Mouse (Mus musculus) heart, postnatal 14 days (tissue): Measurements from ENCODE around the gene Lrit3. TPM values are rescaled to one million over a fixed set of nuclear protein-coding genes. Genes with fewer than 3 reads are reported as not detected.

Experiments
- DNase-seq, 2 experiments: peaks; one replicate each; pipeline ENCODE4 v3.0.0; 2021 to 2022
- intact Hi-C: fragments of 180-260 bp; cut with DNase I; formaldehyde crosslinking; loops from one replicate; pipeline ENCODE4 v1.15.1; 2025
- long read RNA-seq, 2 experiments: library from polyadenylated mRNA; stranded (forward); transcript quantifications; one replicate each; pipeline ENCODE4 v2.0.0; 2021
- total RNA-seq, 2 experiments: library from RNA; stranded (reverse); gene quantifications; 2 replicates each; pipeline ENCODE4 v1.2.3; 2021

The Lrit3 gene
- total RNA-seq = not detected
- long read RNA-seq, experiment 1 = 0 reads
- long read RNA-seq, experiment 2 = 0 reads

DNA sequence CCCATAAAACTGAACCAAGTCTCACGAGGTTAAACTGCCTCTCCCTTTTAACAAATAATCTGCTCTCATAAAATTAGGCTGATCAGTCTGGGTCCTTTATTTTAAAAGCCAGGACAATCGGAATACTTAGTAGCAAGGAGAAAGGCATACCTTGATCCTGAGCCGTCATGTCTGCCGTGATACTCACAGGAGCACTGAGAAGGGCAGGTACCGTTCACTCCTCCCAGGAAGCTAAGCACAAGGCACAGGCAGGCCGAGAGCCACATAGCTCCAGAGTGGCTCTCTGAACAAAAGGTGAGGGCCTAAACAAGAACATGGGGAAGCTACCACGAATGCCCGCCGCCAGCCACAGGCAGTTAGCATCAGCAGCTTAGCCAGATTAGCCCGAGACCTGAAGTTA lies at the start of gene Lrit3:
TSS of gene Lrit3 (minus strand) at position 266 of the 400 bp plus-strand sequence.
- intact Hi-C loops = no loop called here
- DNase-seq = no peak

GRCm38 (mm10) chr3:129846846-129847245 lies 43.0 kb upstream of the Lrit3 start:
- no peak for DNase-seq
- intact Hi-C loops = no loop called here

DNA sequence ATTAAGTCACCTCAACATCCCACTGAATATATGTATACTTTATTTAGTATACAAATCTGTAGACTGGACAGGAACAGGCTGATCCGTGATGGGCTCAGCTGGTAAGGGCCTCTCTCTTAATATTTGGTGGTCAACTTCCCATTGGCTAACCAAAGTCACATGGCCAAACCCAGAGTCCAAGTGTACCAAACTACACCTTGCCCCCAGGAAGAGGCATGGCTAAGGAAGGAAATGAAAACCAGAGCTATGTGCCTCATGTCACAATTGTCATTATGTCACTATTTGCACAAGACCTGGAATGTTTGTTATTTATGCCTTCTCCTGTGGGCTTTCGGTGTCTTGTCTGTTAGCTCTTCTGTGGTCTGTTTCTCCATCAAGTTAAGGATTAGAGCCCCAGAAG lies 42.0 kb upstream of the Lrit3 start:
- no peak for DNase-seq
- intact Hi-C loops = no loop called here

- intact Hi-C loops = loop anchor here (10.0 kb wide), 1 partner anchor 877 kb away; no protein-coding TSS in a partner anchor
- no peak for DNase-seq
Observed at GRCm38 (mm10) chr3:129838017-129838416, 34.2 kb upstream of the Lrit3 start.

DNA sequence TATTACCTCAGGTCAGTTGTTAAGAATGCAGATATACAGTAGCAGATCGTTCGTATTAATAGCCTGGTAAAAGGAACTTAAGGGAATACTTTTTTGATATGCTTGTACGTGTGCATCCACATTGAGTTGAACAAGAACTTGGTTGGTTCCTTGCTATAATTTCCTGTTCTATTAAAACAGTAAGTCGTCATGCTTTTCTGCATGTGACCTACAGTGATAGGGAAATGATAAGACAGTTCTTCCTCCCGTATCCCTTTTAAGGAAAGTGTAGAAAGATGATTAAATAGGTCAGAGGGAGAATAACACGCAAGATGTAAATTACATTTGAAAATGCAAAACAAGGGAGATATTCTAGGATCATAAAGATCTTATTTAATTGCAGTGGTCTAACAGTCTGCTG lies 33.1 kb upstream of the Lrit3 start:
- intact Hi-C loops = loop anchor here (10.0 kb wide), 1 partner anchor 878 kb away; no protein-coding TSS in a partner anchor
- no peak for DNase-seq

DNA sequence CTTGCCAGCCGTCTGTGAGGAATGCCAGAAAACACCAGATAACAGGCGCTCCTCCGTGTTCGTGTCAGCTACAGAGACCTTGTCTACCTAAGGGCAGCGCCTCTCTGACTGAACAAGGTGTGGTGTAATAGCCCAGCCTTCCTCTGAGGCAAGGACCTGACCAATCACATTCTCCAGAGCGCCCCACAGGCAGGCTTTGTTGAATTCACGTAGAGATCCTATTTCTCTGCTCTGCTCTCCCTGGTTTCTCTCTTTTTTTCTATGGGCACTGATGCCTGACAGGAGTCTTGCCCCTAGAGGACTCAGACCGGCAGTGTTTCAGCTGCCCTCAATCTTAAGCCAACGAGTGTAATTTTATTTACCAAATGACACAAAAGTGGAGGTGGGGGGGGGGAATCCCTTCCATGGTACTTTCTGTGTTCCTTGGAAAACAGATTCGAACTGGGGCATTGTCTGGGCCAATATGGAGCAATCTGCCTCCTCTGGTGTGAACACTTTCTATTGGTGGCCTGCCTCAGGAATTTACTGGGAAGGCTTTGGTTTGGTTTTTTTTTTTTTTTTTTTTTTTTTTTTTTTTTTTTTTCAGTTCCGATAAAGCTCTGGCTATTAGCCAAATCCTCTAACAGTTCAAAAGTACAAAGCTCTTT lies 32.3 kb upstream of the Lrit3 start:
- DNase-seq = no peak
- intact Hi-C loops = loop anchor here (10.0 kb wide), 1 partner anchor 879 kb away; no protein-coding TSS in a partner anchor

DNA sequence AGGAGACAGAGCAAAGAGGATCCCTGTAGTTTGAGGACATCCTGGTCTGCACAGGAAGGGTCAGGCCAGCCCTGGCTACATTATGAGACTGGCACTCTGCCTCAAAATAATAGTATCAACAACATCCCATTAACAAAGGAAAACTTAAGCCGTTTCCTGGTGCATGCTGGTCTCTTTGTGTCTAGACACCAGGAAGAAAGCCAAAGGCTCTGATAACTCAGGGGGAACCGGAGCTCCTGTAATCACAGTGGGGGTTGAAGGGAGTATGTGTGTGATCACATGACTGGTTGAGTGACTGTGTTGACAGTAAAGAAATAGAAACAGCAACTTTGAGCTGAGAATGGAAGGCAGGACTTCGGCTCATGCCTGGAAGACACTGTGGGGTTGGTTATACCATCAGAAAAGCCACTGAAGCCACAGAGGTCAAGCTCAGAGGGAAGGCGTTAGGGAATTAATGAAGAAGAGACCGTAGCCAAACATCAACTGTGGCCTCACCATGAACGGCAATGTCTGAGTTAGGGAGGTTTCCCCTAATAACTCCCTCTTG lies 31.6 kb upstream of the Lrit3 start, which contains the start of gene Cfi:
TSS of gene Cfi (plus strand) at position 497 of the 547 bp plus-strand sequence.
- intact Hi-C loops = loop anchor here (10.0 kb wide), 1 partner anchor 879 kb away; no protein-coding TSS in a partner anchor
- no peak for DNase-seq

- intact Hi-C loops = loop anchor here (2.0 to 10.0 kb wide), 4 partner anchors 48 to 884 kb away; partner anchors contain the start of genes Casp6, Pla2g12a and Sec24b
- DNase-seq = peak; percentile 94 to 97
Observed at GRCm38 (mm10) chr3:129831035-129831568, 27.3 kb upstream of the Lrit3 start, which contains the start of gene Gar1. Gene Gar1 (minus strand): TSS chr3:129831396.

- intact Hi-C loops = loop anchor here (2.0 to 10.0 kb wide), 4 partner anchors 48 to 884 kb away; partner anchors contain the start of genes Casp6, Pla2g12a and Sec24b
Observed at GRCm38 (mm10) chr3:129830626-129831025, 26.8 kb upstream of the Lrit3 start.

DNA sequence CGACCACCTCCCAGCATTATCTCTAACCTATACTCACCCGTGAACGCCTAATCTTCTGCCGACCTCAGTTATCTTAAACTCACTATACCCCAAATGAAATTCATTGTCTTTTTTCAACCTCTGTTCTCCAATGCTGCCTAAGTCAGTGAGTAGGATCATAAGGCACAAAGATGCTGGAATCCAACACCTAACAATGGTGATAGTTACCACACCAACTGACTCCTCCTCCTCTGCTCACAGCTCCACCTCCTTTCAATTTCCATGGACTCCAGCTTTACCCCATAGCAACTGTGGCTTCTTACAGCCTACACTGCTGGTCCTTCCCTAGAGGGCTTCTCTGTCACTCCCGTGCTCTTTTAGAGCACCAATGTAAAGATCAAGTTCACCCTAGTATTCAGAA lies 23.9 kb upstream of the Lrit3 start:
- intact Hi-C loops = loop anchor here (5.0 kb wide), 1 partner anchor 250 kb away; no protein-coding TSS in a partner anchor
- DNase-seq = no peak

More at GRCm38 (mm10) chr3:129830626-129831025, 26.8 kb upstream of the Lrit3 start:
- peak in 1 of 2 experiments; percentile 39 for DNase-seq

- DNase-seq = no peak
- intact Hi-C loops = loop anchor here (5.0 kb wide), 1 partner anchor 251 kb away; no protein-coding TSS in a partner anchor
Observed at GRCm38 (mm10) chr3:129826691-129827090, 22.9 kb upstream of the Lrit3 start.

- DNase-seq = no peak
- intact Hi-C loops = loop anchor here (5.0 kb wide), 1 partner anchor 252 kb away; no protein-coding TSS in a partner anchor
Observed at GRCm38 (mm10) chr3:129824891-129825290, 21.1 kb upstream of the Lrit3 start.

GRCm38 (mm10) chr3:129824146-129824545 lies 20.3 kb upstream of the Lrit3 start:
- intact Hi-C loops = no loop called here
- peak; percentile 13 to 21 for DNase-seq

DNA sequence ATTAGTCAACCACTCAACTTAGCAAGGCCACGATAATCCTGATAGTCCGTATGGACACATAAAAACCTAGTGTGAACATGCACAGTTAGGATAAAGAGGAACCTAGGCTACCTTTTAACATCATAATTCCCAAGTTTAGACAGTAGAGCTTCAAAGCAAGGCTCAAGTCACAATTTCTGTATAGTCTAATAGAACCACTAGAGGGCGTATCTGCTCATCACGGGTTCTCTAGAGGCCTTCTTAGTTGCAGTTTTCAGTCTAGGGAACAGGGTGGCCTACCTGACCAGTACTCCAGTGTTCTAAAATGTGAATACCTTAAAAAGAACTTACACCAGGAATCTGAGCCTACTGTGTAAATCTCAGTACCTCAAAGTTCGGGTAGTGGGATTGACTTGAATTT lies 19.5 kb upstream of the Lrit3 start:
- intact Hi-C loops = no loop called here
- no peak for DNase-seq

- intact Hi-C loops = no loop called here
- DNase-seq = no peak
Observed at GRCm38 (mm10) chr3:129822206-129822775, 18.5 kb upstream of the Lrit3 start, which contains the start of gene Rrh. Gene Rrh (minus strand): TSS chr3:129822587.

- DNase-seq = no peak
- intact Hi-C loops = no loop called here
Observed at GRCm38 (mm10) chr3:129821736-129822135, 17.9 kb upstream of the Lrit3 start.

DNA sequence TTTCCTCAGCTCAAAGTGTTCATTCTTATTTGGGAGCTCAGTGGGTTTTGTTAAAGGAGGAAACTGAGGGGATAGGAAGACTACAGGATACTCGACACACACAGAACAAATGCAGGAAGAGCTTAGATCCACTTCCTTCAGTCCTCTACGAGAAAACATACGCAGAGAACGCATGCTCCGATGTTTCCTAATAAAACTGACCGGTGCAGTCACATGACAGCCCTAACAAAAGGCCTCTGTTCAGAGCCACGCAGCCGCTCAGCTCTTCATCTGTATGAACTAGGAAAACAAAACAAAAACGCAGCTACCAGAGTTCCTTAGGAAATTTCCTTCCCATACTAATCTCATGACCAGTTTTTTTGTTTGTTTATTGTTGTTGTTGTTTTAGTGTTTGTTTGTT lies 17.0 kb upstream of the Lrit3 start:
- intact Hi-C loops = no loop called here
- DNase-seq = no peak

DNA sequence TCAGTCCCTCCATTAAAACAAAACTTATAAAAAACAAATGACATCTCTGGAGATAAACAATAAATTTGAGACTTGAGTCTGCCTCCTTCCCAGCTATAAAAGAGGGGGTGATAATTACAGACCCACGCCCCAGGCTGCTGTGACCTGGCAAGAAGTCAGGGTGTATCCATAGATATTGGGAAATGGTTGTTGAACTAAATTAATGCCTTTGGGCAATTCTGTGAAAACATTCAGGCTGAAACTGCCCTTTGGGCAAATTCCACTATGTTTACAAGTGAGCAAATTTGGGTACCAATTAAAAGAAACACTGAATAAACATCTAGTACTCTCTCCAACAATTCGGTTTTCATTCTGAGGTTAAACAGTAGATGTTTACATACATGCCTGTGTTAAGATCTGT lies 4.8 kb downstream of the Lrit3 start:
- no peak for DNase-seq

DNA sequence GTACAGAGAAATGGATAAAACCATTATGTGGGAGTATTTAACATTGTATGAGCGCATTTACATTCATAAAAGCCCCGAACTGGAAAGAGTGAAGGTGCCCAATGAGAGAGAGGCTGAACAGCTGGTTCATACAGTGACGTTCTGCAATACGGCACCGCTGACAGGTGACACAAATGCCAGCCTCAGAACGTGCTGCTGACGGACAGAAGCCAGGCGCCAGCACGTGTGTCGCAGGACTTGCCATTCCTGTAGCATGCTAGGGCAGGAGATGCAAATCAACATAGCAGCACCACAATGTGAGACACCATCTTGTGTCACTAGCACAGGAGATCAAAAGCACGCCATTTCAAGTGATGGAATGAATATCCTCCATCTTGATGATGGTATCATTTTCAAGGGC lies 5.3 kb downstream of the Lrit3 start:
- DNase-seq = no peak

More for the DNA sequence above, 4.8 kb downstream of the Lrit3 start:
- intact Hi-C loops = no loop called here

GRCm38 (mm10) chr3:129797341-129797740 lies 6.5 kb downstream of the Lrit3 start:
- intact Hi-C loops = no loop called here
- DNase-seq = no peak

More for the DNA sequence above, 5.3 kb downstream of the Lrit3 start:
- intact Hi-C loops = no loop called here

GRCm38 (mm10) chr3:129793801-129794200 lies 10.0 kb downstream of the Lrit3 start:
- no peak for DNase-seq
- intact Hi-C loops = no loop called here
